Mouse (Mus musculus): ENCODE results near the gene Slc52a3.

The Slc52a3 gene

GRCm38 (mm10) chr2:151973595-151974562, 22.4 kb upstream of the Slc52a3 start:
- DNase-seq = peak; percentile 75 to 86

DNA sequence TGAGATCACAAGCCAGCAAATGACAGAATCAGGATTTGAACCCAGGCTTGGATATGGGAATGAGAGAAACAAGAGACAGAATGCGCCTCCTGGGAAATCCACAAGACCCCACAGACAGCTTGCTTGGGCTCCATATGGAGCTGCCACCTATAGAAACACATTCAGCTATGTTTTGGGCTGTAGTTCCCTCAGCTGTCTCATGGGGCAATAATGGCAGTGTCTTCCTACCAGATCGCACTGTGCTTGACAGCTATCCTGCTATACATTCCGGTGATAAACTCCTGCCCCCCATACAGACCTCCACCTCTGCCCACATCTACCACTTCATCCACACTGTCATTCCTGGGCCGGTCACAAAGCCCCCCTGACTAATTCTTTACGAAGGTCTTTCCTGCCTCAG, 21.0 kb upstream of the Slc52a3 start:
- DNase-seq = no peak

- peak; percentile 74 to 90 for DNase-seq
Observed at GRCm38 (mm10) chr2:151976067-151976466, 20.2 kb upstream of the Slc52a3 start.

DNA sequence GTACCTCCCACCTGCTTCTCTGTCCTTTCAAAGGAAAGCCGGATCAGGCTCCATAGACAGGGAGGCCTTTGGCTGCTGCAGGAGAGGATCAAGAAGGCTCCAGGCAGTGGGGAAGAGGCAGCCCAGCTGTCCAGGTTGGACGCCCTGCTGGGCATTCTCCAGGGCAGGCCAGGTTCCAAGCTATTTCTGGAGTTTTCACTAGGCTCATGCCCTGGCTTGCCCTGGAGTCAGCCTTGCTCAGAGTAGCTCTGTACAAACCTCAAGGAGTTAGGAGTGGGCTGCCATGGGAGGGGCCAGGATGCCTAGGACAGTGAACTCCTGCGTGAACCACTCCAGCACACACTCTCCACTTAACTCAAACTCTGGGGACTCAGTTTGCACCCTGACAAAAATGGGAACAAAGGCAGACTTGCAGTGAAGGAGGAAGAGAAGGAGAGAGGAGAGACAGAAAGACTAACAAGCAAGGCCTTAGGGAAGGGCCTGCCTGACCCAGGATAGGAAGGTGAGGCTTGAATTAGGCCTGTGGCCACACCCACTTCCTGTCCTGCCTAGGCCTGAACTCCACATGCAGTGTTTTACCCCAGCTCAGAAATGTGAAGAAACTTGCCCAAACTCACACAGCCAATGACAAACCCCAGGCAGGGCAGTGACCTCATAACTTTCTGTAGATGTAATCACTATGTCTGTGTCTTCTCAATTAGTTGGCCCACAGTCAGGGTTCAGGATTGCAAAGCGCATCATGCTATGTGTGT, 18.4 kb upstream of the Slc52a3 start:
- DNase-seq = no peak

- DNase-seq = no peak
Observed at GRCm38 (mm10) chr2:151978494-151978893, 17.8 kb upstream of the Slc52a3 start.

DNA sequence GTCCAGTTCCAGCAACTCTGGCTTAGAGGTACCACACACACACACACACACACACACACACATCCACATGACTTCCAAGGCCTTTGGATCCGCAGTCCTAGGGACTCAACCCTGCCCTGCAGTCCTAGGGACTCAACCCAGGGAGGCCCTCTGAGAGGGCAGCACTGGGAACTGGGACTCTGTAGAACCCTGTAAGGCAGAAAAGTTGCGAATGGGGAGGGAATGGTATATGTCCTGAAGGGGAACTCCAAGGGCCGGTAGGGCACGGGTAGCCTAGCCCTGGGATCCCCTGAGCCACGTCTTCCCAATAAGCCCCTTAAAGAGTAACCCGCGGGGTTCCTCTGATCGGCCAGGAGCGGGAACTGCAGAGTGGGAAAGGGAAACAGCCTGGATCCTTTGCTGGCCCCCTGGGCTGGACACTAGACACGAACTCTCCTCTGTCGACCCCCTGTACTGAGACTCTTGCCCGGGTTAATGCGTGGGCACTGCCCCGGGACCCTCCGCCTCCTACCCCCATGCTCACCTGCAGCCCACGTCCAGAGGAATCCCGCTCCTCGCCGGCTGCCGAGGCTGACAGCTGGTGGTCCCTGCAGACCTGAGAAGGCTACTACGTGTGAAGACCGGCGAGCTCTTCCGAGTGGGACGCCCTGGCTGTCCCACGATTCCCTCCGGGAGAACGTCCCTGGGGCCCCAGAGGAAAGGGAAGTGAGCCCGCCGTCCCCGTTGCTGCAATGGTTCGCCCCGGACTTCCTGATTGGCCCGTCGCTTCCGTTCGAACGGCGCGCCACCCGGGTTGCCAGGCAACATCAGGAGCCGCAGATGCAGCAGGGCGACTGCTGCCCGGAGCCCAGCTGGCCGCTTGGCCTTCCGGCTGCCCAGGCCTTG, 16.6 kb upstream of the Slc52a3 start, which contains the start of gene Fam110a:
Gene Fam110a (minus strand): TSS at position 750 of the 885 bp plus-strand sequence.
- DNase-seq = peak; percentile 93 to 95

GRCm38 (mm10) chr2:151980355-151980693, 16.0 kb upstream of the Slc52a3 start:
- DNase-seq = no peak

DNA sequence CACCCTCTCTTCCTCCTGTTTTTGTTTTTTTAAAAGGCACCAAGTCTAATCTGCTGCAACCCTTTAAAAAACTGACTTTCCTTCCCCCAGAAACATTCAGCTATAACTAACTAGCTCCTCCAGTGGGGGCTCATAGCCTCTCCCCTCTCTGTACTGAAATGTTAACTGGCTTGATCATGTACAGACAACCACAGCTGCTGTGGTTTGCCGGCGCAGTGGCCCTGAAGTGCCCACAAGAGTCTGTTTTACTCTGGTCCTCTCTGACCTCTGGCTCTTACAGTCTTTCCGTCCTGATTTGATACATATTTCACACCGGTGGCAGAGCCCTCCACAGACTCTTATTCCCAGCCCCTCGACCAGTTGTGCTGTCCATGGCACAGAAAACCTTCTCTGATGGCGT, 15.0 kb upstream of the Slc52a3 start:
- no peak for DNase-seq

- DNase-seq = no peak
Observed at GRCm38 (mm10) chr2:151982476-151982875, 13.8 kb upstream of the Slc52a3 start.

DNA sequence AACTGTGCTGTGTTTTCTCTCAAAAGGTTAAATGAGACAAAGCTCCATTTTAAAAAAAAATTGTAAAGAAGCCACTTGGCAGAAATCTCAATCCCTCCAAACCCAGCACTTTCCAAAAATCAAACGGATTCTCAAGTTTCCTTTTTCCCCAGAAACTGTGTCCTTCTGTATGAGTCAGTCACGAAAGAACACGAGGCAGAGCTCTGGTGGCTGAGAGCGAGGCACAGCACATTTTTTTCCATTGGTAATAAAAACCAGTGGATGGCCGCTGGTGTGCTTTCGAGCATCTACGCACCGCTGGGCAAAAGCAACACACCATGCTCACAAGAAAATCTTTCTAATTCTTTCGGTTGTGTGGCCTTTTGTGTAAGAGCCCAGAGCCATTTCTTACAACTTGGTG, 12.3 kb upstream of the Slc52a3 start:
- no peak for DNase-seq

DNA sequence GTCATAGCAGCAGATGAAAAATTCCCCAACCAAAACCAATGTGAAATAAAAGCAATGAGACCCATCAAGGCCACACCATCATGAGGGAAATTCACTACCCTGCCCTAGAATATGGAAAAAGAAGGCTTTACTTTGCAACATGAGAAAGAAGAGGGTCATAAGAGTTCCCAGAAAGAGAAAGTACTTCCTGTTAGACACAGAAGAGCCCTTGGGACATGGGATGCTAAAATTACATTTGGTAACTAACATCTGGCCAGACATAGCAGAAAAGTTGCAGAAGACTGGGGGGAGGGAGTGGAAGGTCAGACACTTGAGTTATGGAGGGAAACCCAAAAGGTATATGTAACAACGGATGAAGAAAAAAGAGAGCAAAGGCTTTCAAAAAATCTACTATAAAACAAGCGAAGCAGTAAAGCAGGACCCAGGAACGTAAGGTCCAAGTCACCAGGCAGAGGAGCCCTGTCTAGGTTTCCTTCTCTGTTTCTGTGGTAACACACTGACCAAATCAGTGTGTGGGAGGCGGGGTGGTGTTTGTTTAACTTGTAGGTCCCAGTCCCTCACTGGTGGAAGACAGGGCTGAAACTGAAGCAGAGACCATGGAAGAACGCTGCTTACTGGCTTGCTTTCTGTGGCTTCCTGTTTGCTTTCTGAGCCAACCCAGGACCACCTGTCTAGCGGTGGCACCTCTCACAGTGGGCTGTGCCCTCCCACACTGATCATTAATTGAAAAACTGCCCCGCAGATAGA, 10.7 kb upstream of the Slc52a3 start:
- DNase-seq = no peak

GRCm38 (mm10) chr2:151986958-151987357, 9.4 kb upstream of the Slc52a3 start:
- DNase-seq = no peak

DNA sequence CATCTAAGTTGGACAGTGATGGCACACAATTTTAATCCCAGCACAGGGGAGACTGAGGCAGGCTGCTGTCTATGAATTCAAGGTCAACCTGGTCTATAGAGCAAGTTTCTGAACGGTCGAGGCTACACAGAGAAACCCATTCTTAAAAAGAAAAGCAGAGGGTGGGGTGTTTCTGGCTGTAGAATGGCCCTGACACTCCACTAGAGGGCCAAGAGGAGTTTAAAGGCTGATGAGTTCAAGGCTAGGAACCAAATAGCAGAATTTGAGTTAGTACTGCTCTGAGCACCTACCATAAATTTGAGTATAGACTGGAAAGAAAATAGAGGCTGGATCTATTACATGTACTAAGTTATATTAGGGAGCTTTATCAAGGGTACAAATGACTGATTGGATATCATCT, 7.3 kb upstream of the Slc52a3 start:
- no peak for DNase-seq

GRCm38 (mm10) chr2:151990985-151991394, 5.3 kb upstream of the Slc52a3 start:
- DNase-seq = no peak

- no peak for DNase-seq
Observed at GRCm38 (mm10) chr2:151991446-151991845, 4.9 kb upstream of the Slc52a3 start.

DNA sequence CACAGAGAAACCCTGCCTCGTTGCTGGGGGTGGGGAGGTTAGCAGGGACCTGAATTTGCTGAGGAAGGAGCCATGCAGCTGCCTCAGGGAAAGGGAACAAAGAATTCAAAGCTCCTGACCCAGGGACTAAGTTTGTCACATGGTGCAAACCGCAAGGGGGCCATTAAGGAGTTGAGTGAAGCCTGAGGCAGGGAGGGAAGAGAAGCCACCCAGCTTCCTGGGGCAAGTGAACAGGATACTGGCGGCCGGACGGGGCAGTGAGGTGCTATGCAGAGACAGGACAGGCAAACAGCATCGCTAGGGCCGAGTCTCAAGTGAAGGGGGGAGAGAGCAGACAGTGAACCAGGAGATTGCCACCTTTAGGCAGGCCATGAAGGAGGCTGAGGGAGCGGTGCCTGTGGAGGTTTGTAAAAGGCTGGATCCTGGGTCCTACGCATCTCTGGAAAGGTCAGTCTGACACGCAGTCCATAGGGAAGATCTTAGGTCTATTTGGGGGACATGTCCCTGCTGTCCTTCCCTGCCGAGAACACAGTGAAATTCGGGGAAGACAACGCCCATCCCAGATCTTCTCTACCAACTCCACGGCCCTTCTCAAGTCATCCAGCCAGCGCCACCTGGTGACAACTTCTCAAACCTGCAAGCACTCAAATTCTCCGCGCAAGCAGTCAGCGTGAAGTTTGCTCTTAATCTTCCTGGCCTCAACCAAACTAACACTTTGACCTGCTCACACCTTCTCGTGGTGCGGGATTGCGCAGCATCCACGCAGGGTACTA, 1.8 kb upstream of the Slc52a3 start:
- peak; percentile 63 to 86 for DNase-seq

GRCm38 (mm10) chr2:151997190-151997575, 872 bp downstream of the Slc52a3 start:
- peak; percentile 70 to 73 for DNase-seq

GRCm38 (mm10) chr2:151997776-151998504, 1.6 kb downstream of the Slc52a3 start:
- no peak for DNase-seq

GRCm38 (mm10) chr2:151998505-151998899, 2.2 kb downstream of the Slc52a3 start:
- DNase-seq = peak; percentile 57 to 63

GRCm38 (mm10) chr2:151998932-151999331, 2.6 kb downstream of the Slc52a3 start:
- no peak for DNase-seq
